Mouse (Mus musculus) ES-E14 (cell line): ENCODE results near the gene Rab44. TPM values are rescaled to one million over a fixed set of nuclear protein-coding genes. Genes with fewer than 3 reads are reported as not detected.

Experiments used
- DNase-seq: peaks from one replicate; pipeline ENCODE4 v3.0.0-alpha.2; 2013; ENCODE audit warnings: low read depth, low spot score
- H3K27ac ChIP-seq: 2 replicates; pipeline ENCODE4 v1.5.1; 2012; ENCODE audit warnings: low read depth, mild to moderate bottlenecking, low read length, moderate library complexity, mixed read lengths; ENCODE audit not compliant: poor library complexity, insufficient read depth, severe bottlenecking
- H3K36me3 ChIP-seq: 2 replicates; pipeline ENCODE4 v1.6.1; 2012; ENCODE audit warnings: mild to moderate bottlenecking, low read length, moderate library complexity, mixed read lengths; ENCODE audit not compliant: control insufficient read depth, poor library complexity, insufficient read depth, severe bottlenecking
- H3K4me1 ChIP-seq, 2 experiments: fragments of 150-350 bp in 1 of 2; sonication (generic) in 1 of 2; 2 replicates each; pipeline ENCODE4 v1.6.1; 2012; ENCODE audit warnings: low read length in 2 of 2, mild to moderate bottlenecking in 1 of 2, mixed read lengths in 1 of 2; ENCODE audit not compliant: control insufficient read depth in 2 of 2, insufficient read depth in 2 of 2, poor library complexity in 1 of 2
- H3K4me3 ChIP-seq, 2 experiments: fragments of 150-350 bp in 1 of 2; sonication (generic) in 1 of 2; 2 replicates each; pipeline ENCODE4 v1.5.1; 2012; ENCODE audit warnings: low read length in 2 of 2, low read depth in 1 of 2, mild to moderate bottlenecking in 1 of 2, mixed read lengths in 1 of 2; ENCODE audit not compliant: insufficient read depth in 1 of 2, poor library complexity in 1 of 2, severe bottlenecking in 1 of 2
- H3K9ac ChIP-seq: 2 replicates; pipeline ENCODE4 v1.6.1; 2012; ENCODE audit warnings: low read depth, mild to moderate bottlenecking, low read length, mixed read lengths; ENCODE audit not compliant: poor library complexity, insufficient read depth, severe bottlenecking
- H3K9me3 ChIP-seq: fragments of 150-350 bp; sonication (generic); 2 replicates; pipeline ENCODE4 v1.6.1; 2012; ENCODE audit warnings: low read depth, mild to moderate bottlenecking, low read length; ENCODE audit not compliant: control insufficient read depth, insufficient read depth
- CHD2 ChIP-seq: IDR thresholded peaks from 2 replicates; pipeline ENCODE4 v1.6.1; 2014; ENCODE audit warnings: mild to moderate bottlenecking, low read depth, low read length, inconsistent platforms
- HCFC1 ChIP-seq: IDR thresholded peaks from 2 replicates; pipeline ENCODE4 v1.6.1; 2012; ENCODE audit warnings: low read length, inconsistent platforms, borderline replicate concordance; ENCODE audit not compliant: insufficient read depth
- MAFK ChIP-seq: IDR thresholded peaks from 2 replicates; pipeline ENCODE4 v1.6.1; 2014; ENCODE audit warnings: mild to moderate bottlenecking, low read depth, low read length, inconsistent platforms; ENCODE audit not compliant: insufficient read depth
- ZC3H11A ChIP-seq: IDR thresholded peaks from 2 replicates; pipeline ENCODE4 v1.6.1; 2012; ENCODE audit warnings: low read depth, mild to moderate bottlenecking, inconsistent platforms, low read length, borderline replicate concordance
- ZNF384 ChIP-seq: IDR thresholded peaks from 2 replicates; pipeline ENCODE4 v1.6.1; 2012; ENCODE audit warnings: low read depth, low read length, inconsistent platforms
- in situ Hi-C, 2 experiments: fragments of 600-800 bp; cut with MboI; formaldehyde crosslinking; loops; one replicate each; pipeline ENCODE4 v1.15.1; 2025; ENCODE audit warnings: low sequenced_read_pairs in 2 of 2, inconsistent platforms in 1 of 2; ENCODE audit not compliant: unreplicated experiment in 2 of 2
- total RNA-seq: library from RNA; depleted of rRNA; stranded (reverse); fragments of 300-350 nt; gene quantifications from 2 replicates; pipeline ENCODE4 v1.2.3, GENCODE M21; 2012

Gene Rab44
- total RNA-seq, 1 experiment = 0.31 TPM

DNA sequence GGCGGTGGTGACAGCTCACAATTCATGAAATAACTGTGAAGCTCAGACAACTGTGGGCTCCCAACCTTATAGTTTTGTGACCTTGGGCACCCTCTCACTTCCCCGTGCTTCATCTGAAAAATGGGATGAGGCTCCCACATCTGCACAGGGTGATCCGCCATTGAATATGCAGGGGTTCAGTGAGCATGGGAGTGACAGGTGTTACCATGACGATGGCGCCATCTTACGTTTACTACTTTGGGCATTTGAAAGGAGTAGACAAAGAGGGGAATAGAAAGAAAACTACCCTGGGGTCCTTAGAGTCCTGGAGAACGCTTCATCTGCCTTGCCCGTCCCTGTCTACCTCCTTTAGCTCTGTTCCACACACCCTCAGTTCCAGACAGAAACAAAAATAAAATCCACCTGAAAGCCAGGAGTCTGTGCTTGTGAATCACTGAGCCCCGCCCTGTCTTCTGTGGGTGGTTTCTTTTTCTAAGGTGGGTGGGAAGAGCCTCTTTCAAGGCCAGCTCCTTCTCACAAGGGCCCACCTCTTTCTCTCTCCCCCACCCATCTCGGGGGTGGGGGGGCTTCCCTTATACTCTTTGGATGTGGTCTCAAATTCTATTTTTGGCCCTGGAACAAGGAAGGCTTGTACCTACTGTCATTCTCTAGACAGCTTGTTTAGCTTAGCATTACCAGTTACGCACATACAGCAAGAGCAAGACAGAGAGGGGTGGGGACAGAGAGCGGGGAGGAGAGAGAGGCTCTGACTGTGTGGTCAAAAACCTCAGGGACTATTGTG, 41.6 kb downstream of the Rab44 start:
- no peaks in the 10 kb centered on the region for H3K9me3 ChIP-seq
- TF ChIP-seq CHD2 (no peak), HCFC1 (no peak), ZNF384 (no peak), MAFK (no peak), ZC3H11A (no peak)
- DNase-seq = no peak
- H3K4me1 ChIP-seq = peaks cover 2 to 39% of the 10 kb centered on the region in 2 experiments; a peak in 2 of 4 replicates
- H3K27ac ChIP-seq = peak overlapping the region; percentile 67; the same call in 1 of the 2 replicates
- no peaks in the 10 kb centered on the region; the same call in 1 of the 2 replicates for H3K36me3 ChIP-seq
- in situ Hi-C loops = no loop called here
- H3K4me3 ChIP-seq = peak overlapping the region; percentile 45 to 47; a peak in 3 of 4 replicates
- peak overlapping the region; percentile 0; the same call in 1 of the 2 replicates for H3K9ac ChIP-seq

DNA sequence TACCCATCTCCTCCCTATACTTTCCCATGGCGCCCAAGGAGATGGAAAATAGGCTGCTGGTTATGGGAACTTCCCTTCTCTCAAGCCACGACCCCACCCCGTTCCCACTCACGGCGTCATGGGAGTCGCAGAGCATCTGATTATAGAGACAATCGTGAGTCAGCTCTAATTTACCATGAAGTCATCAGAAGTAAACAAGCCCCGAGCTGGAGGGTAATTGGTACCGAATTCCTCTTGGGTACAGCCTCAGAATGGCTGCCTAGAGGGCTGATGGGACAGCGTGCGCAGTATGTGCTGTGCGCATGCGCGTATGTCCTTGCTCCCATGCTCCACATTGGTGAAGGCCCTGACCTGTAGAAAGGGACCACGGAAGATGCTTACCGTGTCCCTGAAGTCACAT, 42.5 kb downstream of the Rab44 start:
- peak overlapping the region; percentile 63; the same call in 1 of the 2 replicates for H3K9ac ChIP-seq
- TF ChIP-seq MAFK = no peak
- TF ChIP-seq HCFC1 = no peak
- TF ChIP-seq ZNF384 = no peak
- no peak for TF ChIP-seq CHD2
- TF ChIP-seq ZC3H11A = no peak
- peak overlapping the region; percentile 67; the same call in 1 of the 2 replicates for H3K27ac ChIP-seq
- in situ Hi-C loops = no loop called here
- no peaks in the 10 kb centered on the region for H3K9me3 ChIP-seq
- H3K4me3 ChIP-seq = peak overlapping the region; percentile 26 to 47; a peak in 3 of 4 replicates
- H3K4me1 ChIP-seq = peaks cover 2 to 40% of the 10 kb centered on the region in 2 experiments; a peak in 2 of 4 replicates
- DNase-seq = no peak
- peaks cover 5% of the 10 kb centered on the region; the same call in 1 of the 2 replicates for H3K36me3 ChIP-seq

DNA sequence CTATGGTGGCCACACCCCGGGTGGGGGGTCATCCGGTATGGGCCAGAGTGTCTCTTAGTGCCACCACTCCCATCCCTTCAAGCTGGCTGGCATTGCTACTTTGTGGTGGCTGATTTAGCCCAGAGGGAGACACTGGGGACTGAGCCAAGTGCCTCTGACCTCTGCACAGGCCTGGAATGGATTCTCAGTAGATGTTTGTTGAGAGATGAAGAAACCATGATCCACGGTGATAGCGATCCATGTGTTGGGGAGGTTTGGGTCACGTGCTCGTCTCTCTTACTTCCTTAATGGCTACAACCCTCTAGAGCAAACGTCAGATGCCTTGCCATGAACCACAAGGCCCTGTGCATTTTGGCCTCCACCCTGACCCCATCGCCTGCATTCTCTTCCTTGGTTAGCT, 42.9 kb downstream of the Rab44 start:
- in situ Hi-C loops = no loop called here
- Histone ChIP-seq H3K9ac (no peak overlapping the region; the same call in 1 of the 2 replicates), H3K4me3 (no peak overlapping the region), H3K27ac (peak overlapping the region; percentile 37; the same call in 1 of the 2 replicates), H3K9me3 (no peaks in the 10 kb centered on the region), H3K4me1 (peaks cover 2 to 40% of the 10 kb centered on the region in 2 experiments; a peak in 2 of 4 replicates), H3K36me3 (peaks cover 6% of the 10 kb centered on the region; the same call in 1 of the 2 replicates)
- no peak for DNase-seq
- no peak for TF ChIP-seq HCFC1
- TF ChIP-seq ZC3H11A = no peak
- TF ChIP-seq CHD2 = no peak
- TF ChIP-seq ZNF384 = no peak
- no peak for TF ChIP-seq MAFK

GRCm38 (mm10) chr17:29158899-29159298, 45.0 kb downstream of the Rab44 start:
- no peak for TF ChIP-seq HCFC1
- H3K27ac ChIP-seq = peak overlapping the region; percentile 72; the same call in 1 of the 2 replicates
- no peaks in the 10 kb centered on the region for H3K9me3 ChIP-seq
- peaks cover 2 to 40% of the 10 kb centered on the region in 2 experiments; a peak in 2 of 4 replicates for H3K4me1 ChIP-seq
- DNase-seq = no peak
- in situ Hi-C loops = no loop called here
- peak overlapping the region; percentile 45 to 63 for H3K4me3 ChIP-seq
- H3K36me3 ChIP-seq = peaks cover 6% of the 10 kb centered on the region; the same call in 1 of the 2 replicates
- peak overlapping the region; percentile 77 for H3K9ac ChIP-seq
